Mouse (Mus musculus): Measurements from ENCODE around the gene Ppp6r3.
"Not testable (repeated sequence)": the region's sequence is repeated elsewhere in the genome, so short reads cannot be mapped to it uniquely, and the experiment has no call there.

Gene Ppp6r3

DNA sequence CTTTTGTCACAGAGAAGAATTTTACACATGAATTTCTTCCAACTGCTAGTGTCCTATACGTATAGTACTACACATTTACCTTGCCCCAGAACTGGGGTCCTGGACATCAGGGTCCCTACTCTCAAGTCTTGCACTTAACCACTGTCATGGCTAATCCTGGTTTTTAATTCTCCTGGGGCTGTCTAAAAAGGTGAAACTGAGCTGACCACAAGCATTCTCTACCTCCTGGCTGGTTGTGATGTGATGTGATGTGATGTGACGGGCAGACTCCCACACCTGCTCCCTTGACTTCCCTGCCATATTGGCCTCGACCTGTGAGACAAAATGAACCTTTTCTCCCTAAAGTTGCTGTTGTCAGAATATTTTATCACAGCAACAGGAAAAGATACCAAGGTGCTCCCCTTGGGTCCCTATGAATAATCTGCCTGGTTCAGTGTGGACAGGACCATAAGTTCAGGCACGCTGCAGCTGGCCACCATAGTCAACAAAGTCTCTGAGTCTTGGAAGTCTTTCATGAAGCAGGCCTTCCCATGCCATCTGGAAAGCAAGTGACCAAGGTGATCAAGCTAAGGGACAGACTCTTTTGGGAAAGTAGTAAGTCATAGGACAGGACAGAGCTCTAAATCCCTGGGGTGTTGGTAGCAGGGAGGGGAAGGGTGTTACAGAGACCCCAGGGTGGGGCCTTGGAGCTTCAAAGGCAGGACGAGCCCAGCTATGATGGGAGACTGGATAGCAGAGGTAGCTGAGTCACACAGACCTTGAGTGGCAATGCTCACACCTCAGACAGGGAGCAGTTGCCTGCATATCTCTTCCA, 1.1 kb upstream of the Ppp6r3 start:
- peak; percentile 36 to 72 for DNase-seq (ENCODE audit: inconsistent age in 2 of 2, low spot score in 1 of 2)

DNA sequence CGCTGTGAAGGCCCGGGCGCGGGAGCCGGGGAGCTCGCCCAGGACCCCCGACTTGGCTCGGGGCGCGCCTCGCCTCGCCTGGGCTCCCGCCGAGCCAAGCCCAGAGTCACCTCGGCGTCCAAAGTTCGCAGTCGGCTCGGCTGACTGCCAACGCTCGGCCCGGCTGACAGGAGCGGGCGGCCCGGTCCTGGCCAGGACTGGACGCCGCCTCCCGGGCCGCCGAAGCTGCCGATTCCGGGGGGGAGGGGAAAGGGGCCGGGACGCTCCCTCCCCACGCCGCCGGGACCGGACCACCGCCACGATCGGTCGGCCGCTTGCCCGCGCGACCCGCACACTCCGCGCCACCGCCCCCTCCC, 295 bp downstream of the Ppp6r3 start:
- no peak for DNase-seq (ENCODE audit: inconsistent age in 2 of 2, low spot score in 1 of 2)

DNA sequence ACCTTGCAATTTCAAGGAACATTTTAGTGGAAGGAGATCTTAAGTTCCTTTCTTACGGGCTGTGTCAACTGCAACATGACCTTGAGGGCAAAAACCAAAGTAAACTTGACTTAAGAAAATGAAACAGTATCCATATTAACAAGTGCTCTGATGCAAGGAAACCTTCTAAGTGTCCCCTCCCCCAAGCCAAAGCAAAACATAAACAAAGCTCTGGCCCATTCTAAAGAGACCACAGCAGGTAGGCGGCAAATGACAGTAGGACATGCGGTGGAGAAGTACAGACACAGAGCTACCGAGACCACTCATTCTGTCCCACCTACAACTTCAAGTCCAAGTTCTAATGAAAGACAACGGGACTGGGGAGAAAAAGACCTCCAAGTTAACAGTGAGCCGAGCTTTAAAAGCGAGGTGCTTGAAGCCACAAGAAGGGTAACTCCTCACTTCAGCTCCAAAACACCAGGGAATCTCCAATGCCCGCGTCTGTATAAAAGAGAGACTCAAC, 905 bp downstream of the Ppp6r3 start:
- peak in 1 of 2 experiments; percentile 64 for DNase-seq (ENCODE audit: inconsistent age in 2 of 2, low spot score in 1 of 2)

DNA sequence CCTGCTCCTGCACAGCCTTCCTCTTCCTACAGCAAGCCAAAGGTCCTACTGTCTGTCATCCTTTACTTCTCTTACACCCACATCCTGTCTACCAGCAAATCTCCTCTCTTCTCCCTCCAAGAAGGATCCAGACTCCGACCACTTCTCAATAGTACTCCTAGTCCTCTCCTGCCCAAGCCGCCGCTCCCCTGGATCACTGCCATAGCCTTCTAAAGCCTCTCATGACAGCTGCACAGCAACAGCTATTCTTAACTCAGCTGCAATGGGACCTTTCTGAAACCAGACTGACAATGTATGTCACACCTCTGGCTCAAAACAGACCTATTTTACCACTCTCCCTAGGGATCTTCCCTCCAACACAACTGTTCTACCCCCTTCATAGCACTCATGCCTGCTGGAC, 11.2 kb downstream of the Ppp6r3 start:
- DNase-seq (ENCODE audit: inconsistent age in 2 of 2, low spot score in 1 of 2), result peak in 1 of 2 experiments; percentile 65

DNA sequence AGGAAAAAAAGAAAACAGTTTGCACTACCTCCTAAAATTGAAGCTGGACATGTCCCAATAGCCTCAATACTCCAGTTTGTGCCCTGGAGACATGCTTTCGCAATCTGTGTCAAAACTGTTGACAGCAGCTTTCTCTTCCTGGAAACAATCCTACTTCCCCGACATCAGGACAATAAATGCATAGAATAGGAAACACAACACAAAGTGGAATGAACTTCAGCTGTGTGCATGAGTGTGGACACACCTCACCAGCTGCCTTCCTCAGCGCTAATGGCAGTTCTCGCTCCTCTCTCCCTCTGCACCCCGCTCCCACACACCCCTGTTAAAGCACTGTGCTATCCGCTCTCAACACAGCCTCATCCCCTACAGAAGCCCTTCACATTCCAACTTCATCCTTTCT, 12.8 kb downstream of the Ppp6r3 start:
- peak in 1 of 2 experiments; percentile 56 for DNase-seq (ENCODE audit: inconsistent age in 2 of 2, low spot score in 1 of 2)

DNA sequence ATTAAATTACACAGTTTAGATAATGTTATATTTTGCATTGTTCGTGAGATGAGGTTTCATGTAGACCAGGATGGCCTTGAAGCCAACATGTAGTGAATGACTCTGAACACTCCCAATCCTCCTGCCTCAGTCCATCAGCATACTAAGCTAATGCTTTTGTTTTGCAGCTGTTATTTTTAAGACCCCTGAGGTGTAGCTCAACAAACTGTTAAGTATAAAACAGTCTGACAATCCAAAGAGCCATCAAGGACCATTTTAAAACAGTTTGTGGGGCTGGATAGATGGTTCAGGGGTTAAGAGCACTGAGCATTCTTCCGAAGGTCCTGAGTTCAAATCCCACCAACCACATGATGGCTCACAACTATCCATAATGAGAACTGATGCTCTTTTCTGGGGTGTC, 13.3 kb downstream of the Ppp6r3 start:
- DNase-seq (ENCODE audit: inconsistent age in 2 of 2, low spot score in 1 of 2), result no peak

DNA sequence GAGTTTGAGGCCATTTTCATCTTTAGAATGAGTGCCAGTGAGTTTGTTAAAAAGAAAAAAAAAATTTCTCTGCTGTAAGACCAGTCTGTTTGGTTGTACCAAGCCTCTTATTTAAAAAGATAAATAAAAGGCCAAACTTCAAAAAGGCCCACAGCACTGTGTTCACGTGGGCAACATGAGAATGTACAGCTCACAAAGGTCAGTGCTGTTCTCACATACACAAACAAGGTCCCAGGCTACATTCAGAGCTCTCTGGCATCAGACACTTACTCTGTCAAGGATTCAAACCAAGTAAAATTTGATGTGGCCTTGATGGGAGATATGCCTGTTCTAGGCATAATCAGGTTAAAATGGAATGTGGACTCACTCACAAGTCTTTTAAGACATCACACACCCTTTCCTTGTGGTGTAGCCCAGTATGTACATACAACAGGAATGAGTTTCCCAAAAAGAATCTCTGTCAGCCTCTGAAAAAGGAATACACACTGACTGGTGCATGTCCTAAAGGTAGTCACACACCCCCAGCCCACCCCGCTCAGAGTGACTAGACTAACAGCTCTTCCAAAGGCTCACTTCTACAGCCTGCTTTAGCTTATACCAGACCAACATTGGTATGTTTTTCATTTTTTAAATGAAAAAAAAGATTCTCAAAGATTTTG, 19.3 kb downstream of the Ppp6r3 start:
- peak in 1 of 2 experiments; percentile 70 for DNase-seq (ENCODE audit: inconsistent age in 2 of 2, low spot score in 1 of 2)

DNA sequence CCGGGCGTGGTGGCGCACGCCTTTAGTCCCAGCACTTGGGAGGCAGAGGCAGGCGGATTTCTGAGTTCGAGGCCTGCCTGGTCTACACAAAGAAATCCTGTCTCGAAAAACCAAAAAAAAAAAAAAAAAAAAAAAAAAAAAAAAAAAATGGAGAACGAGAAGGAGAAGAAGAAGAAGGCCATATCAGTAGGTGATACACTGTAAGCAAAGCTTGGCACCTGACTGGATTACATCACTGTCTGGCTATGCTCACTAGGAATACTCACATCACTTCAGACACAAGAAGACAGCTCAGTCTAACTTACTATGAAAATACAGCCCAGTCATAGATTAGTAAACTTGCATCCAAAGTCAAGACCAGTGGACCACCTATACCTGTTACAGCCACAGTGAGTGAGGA, 20.8 kb downstream of the Ppp6r3 start:
- DNase-seq (ENCODE audit: inconsistent age in 2 of 2, low spot score in 1 of 2), result no peak

DNA sequence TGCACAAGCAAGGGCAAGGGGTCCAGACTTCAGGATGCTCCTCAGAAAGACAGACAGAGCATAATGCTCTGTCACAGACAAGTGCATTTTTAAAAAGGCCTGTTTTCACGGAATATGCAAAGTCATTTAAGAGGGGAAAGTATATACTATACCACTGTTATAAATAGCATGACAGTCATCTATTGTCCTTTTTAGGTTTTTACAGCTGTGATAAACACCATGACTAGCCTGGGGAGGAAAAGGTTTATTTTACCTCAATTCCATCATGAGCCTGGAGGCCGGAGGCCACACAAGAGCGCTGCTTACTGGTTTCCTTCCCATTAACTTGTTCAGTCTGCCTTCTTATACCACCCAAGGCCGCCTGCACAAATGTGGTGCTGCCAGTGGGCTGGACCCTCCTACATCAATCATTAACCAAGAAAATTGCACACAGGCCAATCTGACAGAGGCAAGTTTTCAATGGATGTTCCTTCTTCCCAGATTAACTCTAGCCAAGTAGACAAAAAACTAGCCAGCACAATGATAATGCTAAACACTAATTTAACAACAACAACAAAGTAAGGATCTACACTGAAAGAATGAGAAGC, 23.9 kb downstream of the Ppp6r3 start:
- DNase-seq (ENCODE audit: inconsistent age in 2 of 2, low spot score in 1 of 2), result no peak

DNA sequence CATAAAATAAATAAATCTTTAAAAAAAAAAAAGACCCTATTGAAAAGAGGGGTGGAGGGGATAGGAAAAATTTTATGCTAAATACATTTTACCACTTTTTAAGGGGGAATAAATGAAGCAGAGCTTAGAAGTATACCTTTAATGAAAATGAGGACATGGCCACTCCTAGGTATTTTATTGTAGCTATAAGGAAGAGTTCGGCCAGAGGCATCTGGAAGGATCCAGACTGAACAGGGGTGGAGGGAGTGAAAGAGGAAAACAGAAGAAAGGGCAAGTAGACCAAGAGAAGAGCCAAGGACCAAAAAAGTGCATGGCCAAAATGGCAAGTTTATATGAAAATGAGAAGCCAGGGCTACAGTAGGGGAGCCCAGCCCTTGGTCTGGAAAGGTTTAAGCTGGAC, 25.4 kb downstream of the Ppp6r3 start:
- DNase-seq (ENCODE audit: inconsistent age in 2 of 2, low spot score in 1 of 2), result no peak

DNA sequence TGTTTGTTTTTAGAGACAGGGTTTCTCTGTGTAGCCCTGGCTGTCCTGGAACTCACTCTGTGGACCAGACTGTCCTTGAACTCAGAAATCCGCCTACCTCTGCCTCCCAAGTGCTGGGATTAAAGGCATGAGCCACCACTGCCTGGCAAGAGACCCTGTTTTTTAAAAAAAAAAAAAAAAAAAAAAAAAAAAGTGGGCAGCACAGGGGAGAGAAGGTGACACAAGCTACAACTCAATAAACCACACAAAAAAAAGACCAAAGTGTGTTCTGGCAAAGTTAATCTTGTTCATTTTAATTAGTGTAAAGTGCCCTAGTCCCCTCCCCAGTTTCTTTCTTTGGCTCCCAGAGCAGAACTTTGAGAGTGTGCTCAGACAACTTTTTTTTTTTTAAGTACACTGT, 26.3 kb downstream of the Ppp6r3 start:
- DNase-seq (ENCODE audit: inconsistent age in 2 of 2, low spot score in 1 of 2), result no peak

DNA sequence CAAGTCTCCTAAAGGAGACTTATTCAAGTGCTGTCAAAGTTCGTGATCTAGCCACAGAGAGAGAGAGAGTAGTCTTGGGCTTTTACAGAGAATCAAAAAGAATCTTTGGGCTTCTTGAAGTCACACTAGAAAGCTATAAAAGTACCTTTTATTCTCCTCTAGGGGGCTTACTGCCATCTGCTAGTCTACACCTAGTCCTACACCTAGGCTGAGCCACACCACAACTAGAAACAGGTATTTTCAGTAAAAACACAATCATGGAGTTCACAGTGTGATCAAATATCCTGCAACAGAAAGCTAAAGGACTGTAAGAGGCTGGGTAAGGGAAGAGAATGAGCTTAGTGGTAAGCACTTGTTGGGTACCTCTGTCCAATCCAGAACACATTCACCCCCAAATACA, 27.2 kb downstream of the Ppp6r3 start:
- DNase-seq (ENCODE audit: inconsistent age in 2 of 2, low spot score in 1 of 2), result no peak

DNA sequence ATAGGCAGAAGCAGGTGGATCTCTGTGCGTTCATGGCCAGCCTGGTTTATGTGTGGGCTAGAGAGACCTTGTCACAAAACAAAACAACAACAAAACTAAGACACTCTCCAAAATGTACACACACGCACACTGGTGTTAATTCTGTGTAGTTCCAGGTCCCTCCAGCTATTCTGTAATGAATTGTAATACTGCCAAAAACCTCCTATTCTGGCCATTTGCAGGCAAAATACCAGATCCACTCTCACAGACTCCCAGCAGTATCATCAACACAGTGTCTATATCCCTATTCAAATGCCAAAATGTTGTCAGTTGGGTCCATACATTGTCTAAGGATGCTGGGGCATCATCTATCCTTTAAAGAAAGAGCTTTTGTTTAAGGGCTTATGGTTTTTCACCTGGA, 30.6 kb downstream of the Ppp6r3 start:
- DNase-seq (ENCODE audit: inconsistent age in 2 of 2, low spot score in 1 of 2), result no peak

DNA sequence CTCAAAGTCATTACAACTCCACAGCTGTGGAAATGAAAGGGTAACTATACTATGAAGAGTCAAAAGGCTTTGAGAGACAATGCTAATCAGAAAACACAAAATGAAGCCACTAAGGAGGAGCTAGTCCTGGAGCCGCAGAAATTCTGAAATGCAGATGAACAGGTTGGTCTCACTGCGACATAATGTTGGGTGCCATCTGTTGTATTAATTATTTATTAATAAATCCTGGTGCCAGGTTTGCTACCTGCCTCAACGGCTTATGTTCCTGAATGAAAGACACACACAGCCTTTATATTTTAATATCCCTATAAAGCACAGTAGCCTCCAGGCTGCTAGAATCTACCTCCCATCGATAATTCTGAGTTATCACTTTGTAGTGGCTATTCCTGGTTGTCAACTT, 33.0 kb downstream of the Ppp6r3 start:
- DNase-seq (ENCODE audit: inconsistent age in 2 of 2, low spot score in 1 of 2), result no peak

DNA sequence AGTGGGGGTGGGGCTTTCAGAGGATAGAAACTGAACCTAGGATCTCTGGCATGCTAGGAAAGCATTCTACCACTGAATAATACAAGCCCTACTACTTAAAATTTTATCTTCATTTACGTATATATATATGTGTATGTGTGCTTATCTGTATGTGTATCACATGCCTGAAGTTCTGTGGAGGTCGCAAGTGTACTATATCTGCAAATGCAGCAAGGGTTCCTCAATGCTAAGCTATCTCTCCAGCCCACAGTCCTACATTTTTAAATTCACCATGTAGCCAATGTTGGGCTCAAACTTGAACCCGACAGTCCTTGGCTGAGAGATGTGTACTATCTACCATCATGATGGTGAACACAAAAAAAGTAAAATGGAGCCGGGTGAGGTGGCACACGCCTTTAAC, 34.6 kb downstream of the Ppp6r3 start:
- DNase-seq (ENCODE audit: inconsistent age in 2 of 2, low spot score in 1 of 2), result no peak

DNA sequence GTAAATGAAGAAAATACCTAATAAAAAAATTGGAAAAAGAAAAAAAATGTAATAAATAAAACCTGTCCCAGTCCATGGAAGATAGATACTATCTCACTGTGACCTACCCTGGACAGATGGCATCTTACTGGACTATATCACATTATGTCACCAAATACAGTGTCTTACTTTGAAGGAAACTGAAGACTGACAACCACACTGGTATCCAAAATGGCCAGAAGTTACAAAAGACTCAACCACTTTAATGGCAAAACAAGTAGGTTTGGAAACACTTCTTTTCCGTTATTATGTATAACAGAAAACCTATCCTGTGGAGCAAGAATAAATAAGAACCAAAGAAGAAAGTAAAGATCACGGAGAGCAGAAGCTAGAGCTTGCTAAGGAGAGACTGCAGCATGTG, 35.3 kb downstream of the Ppp6r3 start:
- no peak for DNase-seq (ENCODE audit: inconsistent age in 2 of 2, low spot score in 1 of 2)

DNA sequence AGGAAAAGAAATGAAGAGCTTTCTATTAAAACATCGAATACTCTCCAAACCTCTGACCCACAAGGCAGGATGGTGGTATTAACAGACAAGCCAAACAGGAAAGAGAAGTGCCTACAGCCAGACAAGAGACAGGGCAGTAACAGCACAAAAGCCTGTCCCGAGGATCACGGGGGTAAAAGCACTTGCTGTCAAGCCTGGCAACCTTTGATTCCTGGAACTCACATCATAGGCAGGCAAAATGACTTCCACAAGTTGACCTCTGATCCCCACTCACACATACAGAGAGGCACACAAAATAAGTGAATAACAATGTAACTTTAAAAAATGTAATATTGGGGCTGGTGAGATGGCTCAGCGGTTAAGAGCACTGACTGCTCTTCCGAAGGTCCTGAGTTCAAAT, 36.1 kb downstream of the Ppp6r3 start:
- DNase-seq (ENCODE audit: inconsistent age in 2 of 2, low spot score in 1 of 2), result no peak

DNA sequence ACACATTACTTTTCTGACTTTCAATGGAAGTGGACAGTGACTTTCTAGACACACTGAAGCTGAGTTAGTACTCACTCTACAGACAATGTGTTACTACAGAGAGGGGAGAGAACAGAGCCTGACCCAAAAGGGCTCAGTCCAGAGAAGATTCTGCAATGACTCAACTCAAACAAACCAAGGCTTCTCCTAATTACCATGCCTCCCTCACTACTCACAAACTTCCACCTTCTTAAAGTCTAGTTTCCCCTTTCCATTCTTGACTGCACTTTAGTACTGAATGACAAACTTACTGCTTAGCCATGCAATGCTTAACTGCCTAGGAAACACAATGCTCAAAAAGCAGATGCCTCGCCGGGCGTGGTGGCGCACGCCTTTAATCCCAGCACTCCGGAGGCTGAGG, 37.9 kb downstream of the Ppp6r3 start:
- no peak for DNase-seq (ENCODE audit: inconsistent age in 2 of 2, low spot score in 1 of 2)

DNA sequence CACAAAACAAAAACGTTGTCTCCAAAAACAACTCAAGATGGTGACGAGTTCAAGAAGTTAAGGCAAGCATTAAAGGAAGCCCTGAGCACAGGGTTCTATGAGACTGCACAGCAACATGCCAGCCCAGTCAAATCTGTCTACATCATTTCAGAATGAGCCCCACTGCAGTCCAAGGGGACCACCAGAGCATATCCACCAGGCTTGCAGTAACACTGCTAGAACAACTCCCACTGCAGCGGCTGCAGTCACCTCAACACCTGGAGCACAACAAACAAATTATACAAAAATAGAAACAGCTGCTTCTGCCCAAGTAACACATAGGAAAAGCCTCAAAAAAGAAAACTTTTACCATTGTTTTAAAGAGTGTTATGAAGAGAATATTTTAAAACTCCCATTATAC, 40.6 kb downstream of the Ppp6r3 start:
- DNase-seq (ENCODE audit: inconsistent age in 2 of 2, low spot score in 1 of 2), result no peak

DNA sequence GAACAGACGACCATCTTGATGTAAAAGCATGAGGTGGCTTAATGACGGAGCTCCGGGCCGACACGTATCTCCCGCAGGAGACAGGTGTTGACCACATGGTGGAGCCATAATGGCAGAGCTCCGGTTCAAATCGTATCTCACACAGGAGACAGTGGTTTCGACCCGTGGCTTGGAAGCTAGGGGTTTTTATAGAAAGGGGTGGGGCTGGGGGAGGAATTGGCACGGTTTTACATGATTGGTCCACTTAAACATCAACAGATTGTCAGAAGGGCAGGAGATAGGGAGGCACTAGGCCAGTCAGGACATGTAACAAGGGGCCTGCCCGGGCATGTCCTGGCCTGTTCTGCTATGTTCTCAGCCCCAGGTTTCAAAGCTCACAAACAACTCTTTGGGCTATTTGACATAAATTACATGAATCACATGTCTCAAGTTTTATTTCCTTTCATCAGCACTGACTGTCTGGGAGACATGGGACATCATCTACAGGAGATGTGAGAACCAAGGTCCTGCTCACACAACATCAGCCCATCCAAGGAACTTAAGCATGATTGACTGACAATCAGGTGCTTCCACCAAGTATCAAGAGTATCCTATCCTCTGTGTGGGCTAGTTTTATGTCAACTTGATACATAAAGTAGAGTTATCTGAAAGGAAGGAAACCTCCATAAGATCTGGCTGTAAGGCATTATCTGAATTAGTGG, 42.1 kb downstream of the Ppp6r3 start:
- not testable (repeated sequence) for DNase-seq (ENCODE audit: inconsistent age in 2 of 2, low spot score in 1 of 2)

DNA sequence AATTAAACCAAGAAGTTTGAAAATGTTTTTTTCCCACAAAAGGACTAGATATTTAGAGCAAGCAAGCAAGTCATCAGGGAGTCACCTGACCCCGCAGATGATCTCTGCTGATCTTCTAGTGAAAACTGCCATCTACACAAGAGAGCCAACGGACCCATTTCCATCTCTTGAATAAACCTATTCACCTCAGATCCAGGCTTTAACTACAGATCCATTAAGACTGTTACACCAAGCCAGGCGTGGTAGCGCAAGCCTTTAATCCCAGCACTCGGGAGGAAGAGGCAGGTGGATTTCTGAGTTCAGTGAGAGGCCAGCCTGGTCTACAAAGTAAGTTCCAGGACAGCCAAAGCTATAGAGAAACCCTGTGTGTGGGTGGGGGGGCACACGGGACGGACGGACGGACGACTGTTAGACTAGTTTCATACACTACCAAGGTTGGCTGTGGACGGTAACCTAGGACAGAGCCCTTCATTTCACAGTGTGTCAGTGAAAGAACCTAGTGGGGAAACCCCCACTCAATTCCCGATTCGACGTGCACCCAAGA, 42.8 kb downstream of the Ppp6r3 start:
- no peak for DNase-seq (ENCODE audit: inconsistent age in 2 of 2, low spot score in 1 of 2)

Measured in adrenal gland, adult (tissue).